Mouse (Mus musculus): ENCODE measurements around the gene Ezh1.
A peak's percentile ranks its signal among the peaks of the same experiment; 100 is the strongest.
"Not testable (repeated sequence)": the region's sequence is repeated elsewhere in the genome, so short reads cannot be mapped to it uniquely, and the experiment has no call there.

Ezh1 gene

GRCm38 (mm10) chr11:101168301-101168980 is 57.8 kb downstream of the Ezh1 start:
- DNase-seq (ENCODE audit: low read depth, low spot score) = no peak

GRCm38 (mm10) chr11:101167963-101168300 is 58.3 kb downstream of the Ezh1 start:
- no peak for DNase-seq (ENCODE audit: low read depth, low spot score)

- DNase-seq (ENCODE audit: low read depth, low spot score) = no peak
Measured at GRCm38 (mm10) chr11:101167211-101167962, 58.9 kb downstream of the Ezh1 start.

GRCm38 (mm10) chr11:101166357-101166756 is 59.9 kb downstream of the Ezh1 start:
- no peak for DNase-seq (ENCODE audit: low read depth, low spot score)

GRCm38 (mm10) chr11:101164677-101165580 is 61.3 kb downstream of the Ezh1 start:
- no peak for DNase-seq (ENCODE audit: low read depth, low spot score)

DNA sequence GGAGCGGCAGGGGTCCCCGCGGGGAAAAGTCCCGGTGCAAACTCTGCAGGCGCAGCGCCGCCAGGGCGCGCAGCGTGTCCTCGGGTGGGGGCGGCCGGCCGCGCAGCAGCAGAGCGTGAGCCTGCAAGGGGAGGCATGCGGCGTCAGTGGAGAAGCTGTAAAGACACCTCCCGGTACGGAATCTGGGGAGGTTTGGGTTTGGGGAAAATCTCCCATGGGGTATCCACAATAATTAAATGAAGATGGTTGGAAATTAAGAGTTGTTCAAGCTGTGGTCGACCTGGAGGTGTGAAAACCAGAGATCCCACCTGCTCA is 62.0 kb downstream of the Ezh1 start:
- DNase-seq (ENCODE audit: low read depth, low spot score) = no peak

DNA sequence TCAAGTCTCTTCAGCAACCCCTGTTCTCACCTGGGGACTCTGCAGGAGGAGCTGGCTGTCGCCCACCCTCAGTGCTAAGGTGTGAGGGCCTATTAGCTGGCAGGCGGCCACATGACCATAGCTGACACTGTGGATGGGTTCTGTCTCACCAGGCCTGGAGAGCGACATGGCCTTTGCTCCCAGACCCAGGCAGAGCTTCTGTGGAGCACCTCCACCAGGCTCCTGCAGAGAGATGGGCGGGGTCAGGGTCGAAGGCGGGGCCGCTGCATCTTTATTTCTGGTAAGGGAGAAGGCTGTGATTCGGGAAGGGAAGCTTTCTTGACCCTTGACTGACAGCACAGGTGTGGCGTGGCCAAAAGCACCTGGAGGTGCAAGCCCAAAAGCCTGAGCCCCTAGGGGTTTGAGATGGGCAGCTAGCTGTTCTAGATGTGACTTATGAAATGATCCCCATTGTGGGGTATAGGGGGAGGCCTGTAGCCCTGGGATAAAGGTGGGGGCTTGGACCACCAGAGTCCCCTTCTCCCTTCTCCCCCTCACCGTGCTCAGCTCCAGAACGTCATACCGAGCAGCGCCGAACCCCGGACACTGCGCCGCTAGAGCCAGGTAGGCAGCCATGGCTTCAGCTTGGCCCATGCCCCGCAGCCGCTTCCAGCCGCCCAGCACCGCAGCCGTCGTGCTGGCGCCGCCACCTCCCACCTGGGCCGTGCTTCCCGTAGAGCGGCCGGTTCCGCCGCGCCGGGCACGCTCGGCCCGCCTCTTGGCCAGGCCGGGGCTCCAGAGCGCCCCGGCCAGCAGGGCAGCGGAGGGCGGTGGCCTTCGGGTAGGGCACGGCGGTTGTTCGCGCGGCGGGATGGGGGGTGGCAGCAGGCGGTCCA is 62.5 kb downstream of the Ezh1 start:
- DNase-seq (ENCODE audit: low read depth, low spot score) = no peak

GRCm38 (mm10) chr11:101162772-101163171 is 63.5 kb downstream of the Ezh1 start:
- DNase-seq (ENCODE audit: low read depth, low spot score) = no peak

GRCm38 (mm10) chr11:101162301-101162700 is 64.0 kb downstream of the Ezh1 start:
- no peak for DNase-seq (ENCODE audit: low read depth, low spot score)

GRCm38 (mm10) chr11:101161551-101161950 is 64.7 kb downstream of the Ezh1 start:
- DNase-seq (ENCODE audit: low read depth, low spot score) = no peak

DNA sequence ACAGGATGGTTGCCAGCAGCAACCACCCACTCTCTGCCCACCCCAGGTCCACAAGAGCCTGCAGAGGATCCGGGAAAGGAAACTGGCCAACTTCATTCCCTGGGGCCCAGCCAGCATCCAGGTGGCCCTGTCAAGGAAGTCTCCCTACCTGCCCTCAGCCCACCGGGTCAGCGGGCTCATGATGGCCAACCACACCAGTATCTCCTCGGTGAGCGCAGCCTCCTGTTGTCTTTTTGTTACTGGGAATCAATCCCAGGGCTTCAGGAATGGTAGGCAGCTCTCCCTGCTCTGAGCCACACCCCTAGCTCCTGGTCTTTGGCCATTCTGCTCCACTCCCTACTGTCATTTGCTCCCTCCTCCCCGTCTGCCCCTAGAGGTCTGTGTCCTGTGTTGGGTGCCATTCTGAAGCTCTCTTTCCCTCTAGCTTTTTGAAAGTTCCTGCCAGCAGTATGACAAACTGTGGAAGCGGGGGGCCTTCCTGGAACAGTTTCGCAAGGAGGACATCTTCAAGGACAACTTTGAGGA is 65.2 kb downstream of the Ezh1 start:
- DNase-seq (ENCODE audit: low read depth, low spot score) = not testable (repeated sequence)

- not testable (repeated sequence) for DNase-seq (ENCODE audit: low read depth, low spot score)
Measured at GRCm38 (mm10) chr11:101160151-101160550, 66.1 kb downstream of the Ezh1 start.

- peak; percentile 81 for DNase-seq (ENCODE audit: low read depth, low spot score)
Measured at GRCm38 (mm10) chr11:101155728-101156371, 70.4 kb downstream of the Ezh1 start, which contains the start of gene Tubg2. Gene Tubg2 (plus strand): TSS chr11:101155907.

DNA sequence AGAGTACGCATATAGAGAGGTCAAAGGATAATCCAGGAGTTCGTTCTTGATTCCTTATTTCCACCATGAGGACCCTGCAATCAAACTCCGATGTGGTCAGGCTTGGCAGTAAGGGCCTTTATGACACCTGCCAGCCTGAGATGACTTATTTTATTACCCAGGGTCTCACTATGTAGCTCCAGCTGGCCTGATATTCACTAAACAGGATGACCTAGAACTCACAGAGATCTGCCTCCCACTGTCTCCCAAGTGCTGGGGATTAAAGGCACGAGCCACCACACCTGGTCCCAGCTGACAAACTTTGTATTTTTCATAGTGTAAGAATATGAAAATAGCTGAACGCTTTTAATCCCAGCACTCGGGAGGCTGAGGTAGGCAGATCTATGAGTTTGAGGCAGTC is 71.1 kb downstream of the Ezh1 start:
- no peak for DNase-seq (ENCODE audit: low read depth, low spot score)

GRCm38 (mm10) chr11:101154648-101155047 is 71.6 kb downstream of the Ezh1 start:
- no peak for DNase-seq (ENCODE audit: low read depth, low spot score)

- no peak for DNase-seq (ENCODE audit: low read depth, low spot score)
Measured at GRCm38 (mm10) chr11:101152825-101153224, 73.4 kb downstream of the Ezh1 start.

GRCm38 (mm10) chr11:101151063-101151462 is 75.2 kb downstream of the Ezh1 start:
- no peak for DNase-seq (ENCODE audit: low read depth, low spot score)

DNA sequence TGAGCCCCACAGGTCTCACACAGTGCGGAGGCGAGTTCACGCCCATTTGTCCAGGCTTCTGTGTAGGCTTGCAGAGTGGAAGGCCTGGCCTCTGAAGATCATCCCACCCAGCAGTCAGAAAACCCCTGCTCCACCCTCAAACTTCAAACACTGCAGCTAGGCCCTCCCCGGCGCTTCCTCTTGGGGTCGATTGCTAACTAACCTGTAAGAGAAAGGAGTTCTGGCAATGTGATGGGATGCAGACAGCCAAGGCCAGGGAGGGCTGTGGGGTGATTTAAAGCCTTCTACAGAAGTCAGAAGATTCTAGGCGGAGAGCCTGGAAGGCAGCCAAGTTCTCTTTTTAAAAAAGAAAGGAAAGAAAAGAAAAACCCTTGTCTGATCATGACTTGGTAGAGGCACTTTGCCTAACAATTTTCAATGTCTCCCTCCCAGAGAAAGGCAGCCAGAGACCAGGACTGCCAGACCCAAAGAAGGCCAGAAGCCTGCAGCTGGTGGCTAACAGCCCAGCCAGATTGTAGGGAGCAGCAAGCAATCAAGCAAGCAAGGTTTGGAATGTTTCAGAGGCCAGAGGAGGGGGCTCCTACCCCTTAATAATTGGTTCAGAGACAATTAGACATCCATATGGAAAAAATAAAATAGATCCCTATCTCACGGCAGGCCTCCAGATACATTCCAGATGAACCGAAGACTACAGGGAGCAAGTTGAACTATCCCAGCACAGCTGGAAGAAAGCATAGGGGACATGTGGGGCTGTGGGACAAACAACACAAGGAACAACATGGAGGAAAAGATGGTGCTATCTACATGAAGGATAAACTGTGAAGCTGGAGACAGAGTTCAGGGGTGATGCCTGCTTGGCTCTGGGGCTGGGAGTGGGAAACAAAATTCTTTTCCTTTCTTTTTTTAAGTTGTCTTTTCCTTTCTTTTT is 76.8 kb downstream of the Ezh1 start:
- DNase-seq (ENCODE audit: low read depth, low spot score) = no peak

- DNase-seq (ENCODE audit: low read depth, low spot score) = no peak
Measured at GRCm38 (mm10) chr11:101148751-101149150, 77.5 kb downstream of the Ezh1 start.
